Mouse (Mus musculus): ENCODE data around the gene Hexa.

Hexa gene

DNA sequence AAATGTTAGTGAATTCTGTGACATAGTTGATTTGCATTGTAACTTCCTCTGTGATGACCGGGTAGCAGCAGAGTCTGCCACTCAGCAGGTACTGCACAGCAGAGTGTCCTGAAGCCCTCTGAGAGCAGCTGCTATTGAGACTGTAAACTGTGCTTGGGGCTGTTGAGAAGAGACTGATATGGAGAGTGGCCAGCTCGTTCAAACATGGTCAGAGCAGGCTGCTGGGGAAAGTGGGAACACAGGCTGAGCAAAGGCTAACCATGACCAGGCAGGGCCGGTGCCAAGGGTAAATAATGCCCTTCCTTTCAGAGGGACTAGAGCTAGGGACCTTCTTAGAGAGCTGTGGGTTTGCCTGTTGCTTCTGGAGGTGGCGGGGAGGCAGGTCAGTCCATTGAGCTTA is 14.4 kb downstream of the Hexa start:
- no peak for DNase-seq

DNA sequence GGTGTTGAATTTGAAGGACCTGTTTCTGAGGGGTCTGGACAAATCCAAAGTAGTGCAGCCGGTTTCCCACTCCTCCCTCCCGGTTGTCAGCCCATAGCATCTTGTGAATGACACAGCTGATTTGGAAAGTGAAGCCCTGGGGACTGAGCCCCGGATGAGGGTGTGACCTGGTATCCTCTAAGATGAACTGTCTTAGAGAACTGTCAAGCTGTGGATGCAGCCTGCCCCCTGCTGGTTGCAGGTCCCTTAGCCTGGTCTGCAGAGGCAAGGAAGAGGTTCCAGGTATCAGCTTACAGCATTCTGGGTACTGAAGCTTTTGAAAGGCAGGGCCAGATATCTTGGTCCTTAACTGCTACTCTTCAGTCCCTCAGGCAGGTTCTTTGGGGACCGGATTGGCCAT is 26.3 kb downstream of the Hexa start:
- peak; percentile 70 for DNase-seq

DNA sequence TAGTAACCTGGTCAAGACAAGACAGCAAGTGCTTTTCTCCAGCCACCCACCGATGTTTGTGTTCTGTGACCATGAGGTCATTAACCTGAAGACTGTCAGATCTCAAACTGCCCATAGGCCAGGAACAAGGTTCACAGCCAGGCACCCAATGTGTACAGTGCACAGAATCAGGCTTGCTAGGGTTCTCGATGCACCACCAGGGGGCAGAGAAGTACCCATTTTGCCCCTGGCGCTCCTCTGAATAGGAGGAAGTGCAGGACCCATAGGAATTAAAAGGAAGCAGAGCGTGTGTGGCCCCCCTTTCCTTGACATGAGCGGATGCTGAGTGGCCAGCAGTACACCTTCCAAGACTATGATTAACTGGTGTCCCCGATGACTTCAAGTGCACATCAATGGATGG is 27.8 kb downstream of the Hexa start:
- DNase-seq, result peak; percentile 59

DNA sequence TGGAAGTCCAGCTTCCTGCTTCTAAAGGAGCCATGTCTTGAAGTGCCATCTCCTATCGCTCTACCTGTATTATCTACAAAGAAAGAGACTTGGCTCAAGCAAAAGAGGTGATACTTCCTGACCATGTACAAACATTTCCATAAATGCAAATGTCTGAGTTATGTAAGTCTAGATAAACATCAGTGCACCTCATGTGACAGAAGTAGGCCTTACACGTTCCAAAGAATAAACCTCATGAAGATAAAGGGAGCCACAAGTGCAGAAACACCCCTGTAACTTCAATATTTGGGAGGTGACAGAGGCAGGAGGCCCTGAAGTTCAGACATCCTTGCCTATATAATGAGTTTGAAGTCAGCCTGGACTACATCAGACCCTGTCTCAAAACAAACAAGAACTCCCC is 32.5 kb downstream of the Hexa start:
- no peak for DNase-seq

DNA sequence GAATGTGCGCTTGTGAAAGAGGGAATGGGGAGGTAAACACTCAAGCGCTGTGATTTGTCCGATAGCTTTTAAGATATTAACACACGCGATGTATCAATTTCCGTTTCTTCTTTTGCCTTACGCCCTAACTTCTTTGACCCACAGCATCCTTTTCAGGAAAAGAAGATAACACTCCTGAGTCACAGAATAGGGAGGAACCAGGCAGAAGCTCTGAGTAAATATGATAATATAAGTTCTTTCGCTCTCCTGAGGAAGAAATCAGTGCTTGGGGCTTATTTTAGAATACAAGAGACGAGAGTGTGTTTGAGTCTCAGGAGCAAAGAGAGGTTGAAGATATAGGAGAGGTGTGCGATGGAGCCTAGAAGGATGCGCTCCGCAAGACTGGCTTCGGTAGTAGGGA is 38.1 kb downstream of the Hexa start:
- no peak for DNase-seq

DNA sequence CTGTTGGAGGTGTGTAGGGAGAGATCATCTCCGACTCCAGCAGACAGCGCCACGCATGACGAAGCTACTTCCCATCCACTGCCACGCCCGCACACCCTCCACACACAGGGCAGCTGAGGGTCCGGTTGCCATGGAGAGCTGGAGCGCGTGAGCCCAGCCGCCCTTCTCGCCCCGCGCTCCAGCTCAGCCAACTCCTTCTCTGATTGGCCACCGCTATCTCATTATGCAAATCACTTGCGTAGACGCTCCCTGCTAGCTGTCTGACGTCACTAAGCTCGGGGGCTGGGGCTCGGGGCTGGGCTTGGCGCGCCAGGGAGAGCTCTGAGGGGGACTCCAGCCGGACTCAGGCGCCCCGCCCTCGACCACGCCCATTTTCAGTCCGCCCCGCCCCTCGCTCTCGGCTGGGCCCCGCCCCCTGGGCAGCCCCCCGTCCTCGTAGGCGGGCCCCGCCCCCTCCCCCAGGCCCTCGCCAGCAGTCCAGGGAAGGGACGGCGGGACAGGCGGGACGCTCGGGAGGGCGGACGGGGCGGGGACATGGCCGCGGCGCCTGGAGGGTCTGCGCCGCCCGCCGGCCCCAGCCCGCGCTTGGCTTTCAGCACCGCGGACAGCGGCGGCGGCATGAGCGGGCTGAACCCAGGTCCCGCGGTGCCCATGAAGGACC is 38.6 kb downstream of the Hexa start, which contains the start of gene Celf6:
TSS of gene Celf6 (plus strand) at position 74 of the 661 bp plus-strand sequence.
- peak; percentile 96 for DNase-seq

DNA sequence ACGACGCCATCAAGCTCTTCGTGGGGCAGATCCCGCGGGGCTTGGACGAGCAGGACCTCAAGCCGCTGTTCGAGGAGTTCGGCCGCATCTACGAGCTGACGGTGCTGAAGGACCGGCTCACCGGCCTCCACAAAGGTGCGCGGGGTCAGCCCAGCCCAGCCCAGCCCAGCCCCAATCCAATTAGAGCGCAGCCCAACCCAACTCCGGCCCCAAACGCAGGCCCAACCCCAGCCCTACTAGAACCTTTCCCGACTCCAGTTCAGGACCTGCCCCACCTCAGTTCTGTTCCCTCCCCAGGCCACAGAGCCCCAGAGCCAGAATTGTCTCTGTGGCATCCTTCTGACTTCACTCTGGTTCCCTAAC is 39.1 kb downstream of the Hexa start:
- no peak for DNase-seq

DNA sequence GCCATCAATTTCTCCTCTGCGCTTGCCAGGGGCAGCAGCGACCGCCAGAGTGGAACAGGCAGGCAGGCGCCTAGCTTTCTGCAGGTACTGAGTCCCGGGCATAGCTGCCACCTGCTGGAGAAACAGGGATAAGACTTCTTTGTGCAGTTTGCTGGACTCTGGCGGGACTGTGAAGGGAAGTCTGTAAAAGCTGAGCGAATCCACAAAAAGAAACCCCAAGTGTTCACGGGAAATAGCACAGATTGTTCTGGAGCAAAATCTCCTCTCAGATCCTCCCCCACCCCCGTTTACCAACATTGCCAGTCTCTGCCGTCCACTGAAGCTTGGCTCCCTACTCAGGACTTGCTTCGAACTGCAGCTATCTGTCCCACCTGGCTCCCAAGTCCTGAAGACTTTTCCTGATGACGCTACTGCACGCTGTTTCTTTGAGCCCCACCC is 45.5 kb downstream of the Hexa start:
- DNase-seq, result peak; percentile 87

DNA sequence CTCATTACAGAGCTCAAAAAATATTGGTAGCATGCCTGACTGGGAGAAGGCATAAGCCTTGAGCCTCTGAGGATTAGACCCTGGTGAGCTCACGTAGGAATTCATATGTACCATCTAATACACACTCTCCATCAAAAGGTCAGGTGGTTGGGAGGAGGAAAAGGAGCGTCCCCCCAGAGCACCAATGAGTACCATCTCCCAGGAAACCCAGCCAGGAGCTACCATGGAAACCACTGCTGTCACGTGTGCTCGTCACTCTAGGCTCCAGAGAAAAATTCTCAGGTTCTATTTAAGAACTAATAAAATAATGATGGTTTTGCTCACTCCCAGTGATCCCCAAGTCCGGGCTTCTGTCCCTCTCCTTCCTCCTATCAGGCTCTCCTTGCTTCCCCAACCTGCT is 48.9 kb downstream of the Hexa start:
- DNase-seq, result peak; percentile 35

DNA sequence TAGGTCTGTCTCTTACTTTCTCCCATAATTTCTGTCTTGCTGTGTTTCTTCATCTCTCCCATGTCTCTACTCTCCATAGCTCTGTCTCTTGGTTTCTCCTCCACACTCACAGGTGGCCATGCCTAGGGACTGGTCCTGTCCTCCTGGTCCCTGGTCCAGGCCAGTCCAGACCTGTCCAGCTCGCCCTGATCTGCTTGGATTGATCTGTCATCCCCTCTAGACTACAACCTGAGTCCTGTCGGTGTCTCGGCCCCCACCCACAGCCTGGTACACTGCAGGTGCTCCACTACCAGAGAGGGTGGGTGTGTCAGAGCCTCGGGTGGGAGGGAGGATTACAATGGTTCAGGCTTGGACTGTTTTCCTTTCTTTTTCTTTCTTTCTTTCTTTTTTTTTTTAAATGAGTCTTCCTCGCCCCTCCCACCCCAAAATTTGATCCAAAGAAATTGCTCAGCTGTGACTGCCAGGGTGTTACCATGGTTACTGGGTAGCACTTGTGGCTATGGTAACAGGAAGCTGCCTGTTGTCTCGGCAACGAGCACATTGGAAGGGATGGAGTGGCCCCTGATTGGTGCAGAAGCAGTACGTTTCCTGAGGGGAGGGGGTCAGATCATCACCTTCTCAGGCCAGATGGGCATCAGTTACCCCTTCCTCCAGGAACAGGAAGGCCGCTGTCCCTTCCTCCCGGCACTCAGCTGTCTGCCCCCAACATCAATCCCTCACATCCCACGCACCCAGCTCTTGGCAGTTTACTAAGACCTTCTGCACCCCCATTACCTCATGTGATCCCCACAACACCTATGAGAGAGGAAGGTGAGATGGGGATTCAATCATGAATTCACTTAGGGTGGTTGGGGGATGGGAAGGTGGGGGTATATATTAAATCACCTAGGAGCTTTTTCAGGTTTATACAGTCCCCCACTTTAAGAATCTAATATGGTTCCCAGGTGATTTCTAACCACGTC is 49.7 kb downstream of the Hexa start:
- DNase-seq, result peak; percentile 88

DNA sequence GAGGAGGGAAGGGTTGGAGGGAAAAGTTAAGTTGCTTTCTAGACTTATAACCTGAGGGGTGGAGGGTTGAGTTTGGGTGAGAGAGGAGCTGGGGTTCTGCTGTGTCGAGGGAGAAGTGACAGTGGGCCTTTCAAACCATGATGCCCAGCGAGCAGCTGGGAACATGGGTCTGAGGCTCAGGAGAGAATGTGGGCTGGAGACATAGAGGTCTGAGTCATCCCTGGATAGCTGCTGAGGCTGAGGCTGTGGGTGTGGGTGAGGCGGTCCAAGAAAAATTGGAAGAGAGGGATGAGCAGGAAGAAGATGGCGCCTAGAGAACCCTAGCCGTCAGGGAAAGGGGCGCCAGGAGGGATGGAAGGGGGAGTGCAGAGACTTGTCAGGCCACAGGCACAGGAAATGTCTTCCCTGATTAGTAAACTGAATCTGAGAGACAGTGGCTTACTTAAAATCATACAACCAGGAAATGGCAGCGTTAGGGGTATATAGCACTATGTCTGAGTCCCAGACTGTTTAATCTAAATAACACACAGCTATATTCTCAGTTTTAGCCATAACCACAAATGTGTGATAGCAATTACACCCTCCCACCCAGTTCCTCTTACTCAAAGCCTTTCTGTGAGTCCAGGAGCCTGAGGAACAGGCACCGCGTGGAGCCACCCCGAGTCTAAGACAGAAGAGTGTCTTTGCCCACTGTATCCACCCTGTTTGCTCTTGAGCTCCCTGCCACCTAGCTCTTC is 50.5 kb downstream of the Hexa start:
- DNase-seq, result peak; percentile 82

DNA sequence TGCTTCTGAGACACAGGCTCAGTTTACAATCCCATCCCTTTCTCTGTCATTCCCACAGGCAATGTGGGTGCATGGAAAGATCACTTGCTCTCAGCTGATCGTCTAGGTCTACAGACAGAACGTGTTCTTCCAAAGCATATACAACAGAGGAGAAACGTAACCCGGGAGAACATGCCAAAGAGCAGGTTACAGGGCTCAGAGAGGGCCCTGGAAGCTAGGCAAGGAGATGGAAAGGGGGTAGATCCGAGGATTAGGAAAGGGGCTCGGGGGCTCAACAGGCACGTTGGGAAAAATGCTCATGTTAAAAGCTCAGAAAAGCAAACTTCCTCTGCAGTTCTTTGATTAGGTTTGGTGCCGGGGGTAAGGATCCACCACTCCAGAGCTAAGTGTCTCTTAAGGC is 62.3 kb downstream of the Hexa start:
- no peak for DNase-seq

DNA sequence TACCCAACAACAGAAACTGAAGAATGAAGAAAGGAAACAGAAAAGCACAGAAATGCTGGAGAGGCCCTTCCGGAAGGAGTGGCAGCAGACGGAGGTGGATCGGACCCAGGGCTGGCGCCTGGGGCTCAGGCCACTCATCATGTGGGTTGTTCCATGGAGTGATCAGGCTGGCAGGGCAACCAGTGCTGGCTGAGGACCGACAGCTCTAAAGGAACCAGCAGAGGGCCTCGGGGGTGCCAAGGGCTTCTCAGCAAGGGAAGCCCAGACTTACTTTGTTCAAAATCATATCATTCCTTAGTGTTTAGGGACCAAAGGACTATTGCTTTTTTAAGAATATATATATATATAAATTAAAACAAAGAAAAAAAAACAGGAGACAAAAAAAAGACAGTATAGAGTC is 66.6 kb downstream of the Hexa start:
- no peak for DNase-seq

DNA sequence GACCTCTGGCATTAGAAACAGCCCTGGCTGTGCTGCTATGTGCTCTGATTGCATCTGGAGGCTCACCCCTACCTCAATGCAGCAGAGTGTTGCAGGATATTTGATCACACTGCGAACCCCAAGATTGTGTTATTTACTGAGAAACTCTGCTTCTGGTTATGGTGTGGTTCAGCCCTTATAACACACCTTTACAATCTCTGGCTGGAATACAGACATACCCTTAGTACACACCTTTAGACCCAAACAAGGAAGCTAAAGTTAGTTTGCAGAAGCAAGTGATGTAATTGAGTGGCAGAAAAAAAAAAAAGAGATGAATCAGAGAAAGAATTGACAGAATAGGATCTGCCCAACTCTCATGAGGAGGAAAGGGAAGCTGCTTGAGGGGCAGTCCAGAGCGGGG is 71.6 kb downstream of the Hexa start:
- DNase-seq, result no peak

Measured in right cerebral cortex, adult 18-20 months (tissue).